Mouse (Mus musculus) myocyte (in vitro differentiated cells): Measurements from ENCODE around the gene Dock2.

Experiments used
- CEBPB ChIP-seq: IDR thresholded peaks from 2 replicates; pipeline ENCODE4 v1.6.1; 2011; ENCODE audit warnings: mild to moderate bottlenecking, moderate library complexity; ENCODE audit not compliant: poor library complexity, insufficient read depth, severe bottlenecking
- E2F4 ChIP-seq: IDR thresholded peaks from one replicate; pipeline ENCODE4 v1.6.1; 2011; ENCODE audit warnings: mild to moderate bottlenecking, control low read depth, moderate library complexity; ENCODE audit not compliant: insufficient read depth
- MAX ChIP-seq: IDR thresholded peaks from one replicate; pipeline ENCODE4 v1.6.1; 2011; ENCODE audit warnings: low read depth, mild to moderate bottlenecking, control low read depth
- MYOD1 ChIP-seq, 3 experiments: IDR thresholded peaks; one replicate each; pipeline ENCODE4 v1.6.1; 2011; ENCODE audit warnings: control low read depth in 2 of 3, low read depth in 2 of 3, mild to moderate bottlenecking in 2 of 3, moderate library complexity in 1 of 3; ENCODE audit not compliant: insufficient read length in 2 of 3, control insufficient read depth in 1 of 3
- MYOG ChIP-seq, 3 experiments: IDR thresholded peaks; one replicate each; pipeline ENCODE4 v1.6.1; 2011; ENCODE audit warnings: control low read depth in 2 of 3, low read depth in 2 of 3, mild to moderate bottlenecking in 2 of 3; ENCODE audit not compliant: insufficient read length in 2 of 3, control insufficient read depth in 1 of 3, insufficient read depth in 1 of 3
- POLR2A ChIP-seq: IDR thresholded peaks from one replicate; pipeline ENCODE4 v1.6.1; 2011; ENCODE audit warnings: low read depth, mild to moderate bottlenecking, control low read depth, moderate library complexity; ENCODE audit not compliant: insufficient read length
- POLR2AphosphoS2 ChIP-seq: IDR thresholded peaks from one replicate; pipeline ENCODE4 v1.6.1; 2011; ENCODE audit warnings: low read depth, control low read depth; ENCODE audit not compliant: insufficient read length
- TCF12 ChIP-seq: IDR thresholded peaks from one replicate; pipeline ENCODE4 v1.6.1; 2011; ENCODE audit warnings: mild to moderate bottlenecking, control low read depth; ENCODE audit not compliant: poor library complexity, insufficient read depth, severe bottlenecking
- USF1 ChIP-seq: IDR thresholded peaks from one replicate; pipeline ENCODE4 v1.6.1; 2011; ENCODE audit warnings: low read depth, mild to moderate bottlenecking, control low read depth, moderate library complexity

GRCm38 (mm10) chr11:34771221-34771986 is 12.3 kb downstream of the Dock2 start:
- TF ChIP-seq TCF12 (no peak), POLR2A (no peak), MAX (no peak), E2F4 (no peak), MYOD1 (IDR thresholded peaks at IDR 0.05; ENCODE audit: control insufficient read depth in 1 of 3, insufficient read length in 2 of 3, low read depth in 2 of 3) (no peak), USF1 (no peak), CEBPB (no peak), POLR2AphosphoS2 (no peak), MYOG (IDR thresholded peaks at IDR 0.05; ENCODE audit: control insufficient read depth in 1 of 3, insufficient read depth in 1 of 3, insufficient read length in 2 of 3, low read depth in 2 of 3) (no peak)
